Mouse (Mus musculus): ENCODE measurements around the gene Trappc5.

Trappc5 gene

DNA sequence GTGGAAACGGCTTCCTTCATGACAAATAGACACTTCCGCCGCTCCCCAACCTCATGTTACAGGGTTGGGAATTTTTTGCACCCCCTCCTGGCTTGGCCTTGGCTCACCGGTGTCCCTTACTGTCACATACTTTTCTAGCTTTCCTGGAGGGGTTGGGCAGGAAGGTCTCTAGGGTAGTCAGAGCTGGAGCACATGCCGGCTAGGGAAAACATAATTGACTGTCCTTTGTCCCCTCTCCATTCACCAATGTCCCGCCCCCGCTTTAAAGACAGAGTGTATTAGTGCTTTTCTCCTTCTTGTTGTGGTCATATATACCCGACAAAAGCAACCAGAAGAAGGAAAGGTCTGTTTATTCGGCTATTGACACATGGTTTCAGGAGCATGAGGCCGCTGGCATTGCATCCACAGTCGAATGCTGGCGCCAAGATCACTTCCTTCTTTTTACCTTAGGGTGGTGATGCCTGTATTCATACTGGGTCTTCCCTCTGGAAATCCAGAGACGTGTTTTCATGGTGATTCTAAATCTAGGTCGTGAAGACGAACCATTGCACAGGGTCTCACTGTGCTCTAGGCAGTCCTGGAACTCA lies 987 bp downstream of the Trappc5 start:
- DNase-seq (ENCODE audit: low spot score in 2 of 2): peak in 1 of 2 experiments; percentile 16

DNA sequence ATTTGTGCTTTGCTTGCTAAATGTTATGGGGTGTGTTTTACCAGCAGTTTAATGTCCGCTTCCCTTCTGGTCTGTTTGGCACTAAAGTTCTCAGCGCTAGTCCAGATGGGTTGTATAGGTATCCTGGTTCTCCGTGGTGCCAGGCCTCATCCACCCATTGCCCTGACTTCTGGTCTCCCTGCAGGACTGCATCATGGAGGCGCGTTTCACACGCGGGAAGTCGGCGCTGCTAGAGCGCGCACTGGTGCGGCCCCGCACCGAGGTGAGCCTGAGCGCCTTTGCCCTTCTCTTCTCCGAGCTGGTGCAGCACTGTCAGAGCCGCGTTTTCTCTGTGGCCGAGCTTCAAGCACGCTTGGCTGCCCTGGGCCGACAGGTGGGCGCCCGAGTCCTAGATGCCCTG lies 2.7 kb downstream of the Trappc5 start:
- no peak for DNase-seq (ENCODE audit: low spot score in 2 of 2)

DNA sequence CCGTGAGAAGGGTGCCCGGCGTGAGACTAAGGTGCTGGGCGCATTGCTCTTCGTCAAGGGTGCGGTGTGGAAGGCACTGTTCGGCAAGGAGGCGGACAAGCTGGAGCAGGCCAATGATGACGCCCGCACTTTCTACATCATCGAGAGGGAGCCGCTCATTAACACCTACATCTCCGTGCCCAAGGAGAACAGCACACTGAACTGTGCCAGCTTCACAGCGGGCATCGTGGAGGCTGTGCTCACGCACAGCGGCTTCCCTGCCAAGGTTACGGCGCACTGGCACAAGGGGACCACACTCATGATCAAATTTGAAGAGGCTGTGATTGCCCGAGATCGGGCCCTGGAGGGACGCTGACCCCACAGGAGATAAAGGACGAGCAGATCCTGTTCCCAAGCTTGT lies 3.1 kb downstream of the Trappc5 start:
- no peak for DNase-seq (ENCODE audit: low spot score in 2 of 2)

DNA sequence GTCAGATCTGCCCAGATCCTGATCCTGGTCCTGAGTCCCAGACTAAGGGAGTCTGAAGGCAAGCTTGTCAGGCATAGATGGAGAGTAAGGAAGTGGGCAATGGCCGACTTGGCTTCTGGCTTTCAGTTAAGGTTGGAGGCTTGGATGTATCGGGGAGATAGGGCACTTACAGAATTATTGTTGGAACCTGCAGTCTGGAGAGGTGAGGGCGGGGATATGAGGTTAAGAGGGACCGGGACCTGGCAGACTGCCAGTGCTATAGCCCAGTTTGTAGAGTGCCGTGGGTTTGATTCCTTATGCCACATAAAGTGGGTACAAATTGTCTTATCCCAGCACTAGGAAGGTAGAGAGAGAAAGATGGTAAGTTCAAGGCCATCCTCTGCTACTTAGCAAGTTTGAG lies 3.6 kb downstream of the Trappc5 start:
- no peak for DNase-seq (ENCODE audit: low spot score in 2 of 2)

DNA sequence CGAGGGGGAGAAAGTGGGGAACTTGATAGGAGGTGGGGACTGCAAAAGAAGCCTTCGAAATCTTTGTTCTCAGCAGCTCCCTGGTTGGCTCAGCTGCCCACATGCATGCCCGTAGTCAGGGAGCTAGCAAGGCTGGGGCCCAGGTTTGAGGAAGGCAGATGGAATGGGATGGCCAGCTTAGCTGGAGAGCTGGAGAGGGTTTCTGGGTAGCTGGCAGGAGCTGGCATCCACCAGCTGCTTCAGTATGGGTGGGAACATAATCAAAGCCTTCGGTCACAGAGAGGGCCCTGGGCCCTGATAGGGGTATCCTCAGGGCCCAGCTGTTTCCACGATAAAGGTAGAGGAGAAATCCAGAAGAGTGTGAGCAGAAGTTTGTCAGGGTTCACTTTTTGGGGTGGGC lies 6.3 kb downstream of the Trappc5 start:
- no peak for DNase-seq (ENCODE audit: low spot score in 2 of 2)

DNA sequence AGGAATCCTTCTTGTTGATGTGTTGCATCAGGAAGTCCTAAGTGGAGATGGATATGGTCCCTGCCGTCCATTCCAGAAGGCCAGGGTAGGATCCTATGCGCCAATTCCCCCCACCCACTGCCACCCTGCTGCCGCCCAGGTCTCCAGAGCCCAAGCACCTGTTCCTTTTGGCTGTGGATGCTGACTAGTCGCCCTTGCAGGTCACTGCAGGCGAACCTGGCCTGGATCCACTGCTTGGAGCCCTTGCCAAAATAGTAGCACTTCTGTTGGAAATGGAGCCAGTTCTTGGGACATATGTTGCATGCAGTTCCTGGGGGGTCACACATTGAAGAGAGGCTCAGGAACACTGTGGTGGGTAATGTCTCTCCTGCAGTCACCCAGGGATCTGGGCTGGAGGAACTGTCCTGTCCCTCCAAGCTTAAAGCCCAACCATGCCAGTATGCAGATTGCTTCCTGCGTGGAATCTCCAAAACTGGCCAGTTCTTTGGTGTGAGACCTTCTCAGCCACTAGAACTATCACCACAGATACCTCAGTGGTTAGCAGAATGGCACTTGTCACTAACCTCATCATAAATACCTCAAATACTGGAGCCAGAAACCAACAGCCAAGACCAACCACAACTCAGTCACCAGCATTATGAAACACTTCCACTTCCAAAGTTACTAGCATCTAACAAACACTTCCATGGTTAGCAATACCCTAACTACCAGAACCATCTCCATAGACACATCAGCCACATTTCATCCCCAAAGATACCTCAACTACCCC lies 7.5 kb downstream of the Trappc5 start:
- no peak for DNase-seq (ENCODE audit: low spot score in 2 of 2)

DNA sequence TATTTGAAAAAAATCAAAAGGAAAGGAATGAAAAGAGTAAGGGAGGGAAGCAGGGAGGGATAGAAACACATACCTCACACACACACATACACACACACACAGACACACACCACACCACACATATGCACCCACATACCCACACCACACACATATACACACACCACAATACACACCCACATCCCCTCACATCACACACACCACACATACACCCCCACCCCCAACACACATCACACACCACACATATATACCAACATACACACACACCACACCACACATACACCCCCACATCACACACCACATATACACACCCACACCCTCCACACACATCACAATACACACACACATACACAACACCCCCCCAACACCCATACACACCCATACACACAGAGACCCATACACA lies 8.4 kb downstream of the Trappc5 start:
- no peak for DNase-seq (ENCODE audit: low spot score in 2 of 2)

DNA sequence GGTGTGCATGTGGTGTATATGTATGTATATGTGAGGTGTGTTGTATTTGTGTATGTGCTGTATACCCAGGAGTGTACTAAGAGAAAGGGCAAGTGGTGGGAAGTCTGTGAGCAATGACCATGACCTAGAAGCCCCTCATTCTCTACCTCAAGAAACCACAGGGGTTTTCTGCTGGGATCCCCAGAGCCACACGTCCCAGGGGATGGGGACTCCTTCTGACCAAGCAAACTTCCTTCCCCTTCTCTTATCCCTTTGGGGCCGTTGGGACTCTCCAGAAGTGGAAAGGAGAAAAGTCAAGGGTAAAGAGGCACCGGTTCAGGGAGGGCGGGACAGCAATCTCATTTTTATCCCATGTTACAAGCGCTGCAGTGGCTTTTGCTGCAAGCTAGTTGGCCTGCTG lies 9.3 kb downstream of the Trappc5 start:
- no peak for DNase-seq (ENCODE audit: low spot score in 2 of 2)

DNA sequence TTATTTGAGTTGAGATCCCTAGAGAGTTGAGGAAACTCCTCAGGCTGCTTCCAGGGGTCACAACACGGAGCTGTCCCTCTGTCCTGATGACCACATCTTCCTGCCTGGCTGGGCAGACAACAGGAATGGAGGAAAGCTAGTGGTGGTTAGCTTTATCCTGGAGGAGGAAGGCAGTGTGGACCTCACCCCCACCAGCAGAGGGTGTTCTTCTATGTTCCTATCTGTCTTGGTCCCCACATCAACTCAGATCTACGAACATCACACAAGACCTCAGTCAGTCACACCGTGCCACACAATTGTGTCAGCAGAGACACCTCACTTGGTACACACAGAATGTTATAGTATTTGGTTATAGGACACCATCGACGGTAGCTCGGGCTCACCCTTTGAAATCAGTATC lies 11.4 kb downstream of the Trappc5 start:
- no peak for DNase-seq (ENCODE audit: low spot score in 2 of 2)

DNA sequence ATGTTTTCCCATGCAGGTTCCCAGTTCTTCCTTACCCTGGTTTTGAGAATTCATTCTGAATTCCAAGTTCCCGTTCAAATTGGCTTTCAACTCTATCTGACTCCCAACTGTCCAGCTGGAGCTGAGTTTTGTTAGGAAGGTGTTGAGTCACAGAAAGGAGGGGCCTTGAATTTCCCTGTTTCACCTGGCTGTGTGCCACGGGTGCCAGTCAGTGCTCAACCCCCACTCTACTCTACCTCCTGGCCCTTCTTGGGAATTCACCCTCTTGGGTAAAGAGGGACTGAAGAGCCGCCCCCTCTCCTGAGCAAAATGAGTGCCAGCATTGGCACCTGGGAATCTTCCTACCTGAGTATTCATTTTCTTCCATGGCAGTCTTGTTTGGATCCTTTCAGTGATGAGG lies 14.7 kb downstream of the Trappc5 start:
- no peak for DNase-seq (ENCODE audit: low spot score in 2 of 2)

DNA sequence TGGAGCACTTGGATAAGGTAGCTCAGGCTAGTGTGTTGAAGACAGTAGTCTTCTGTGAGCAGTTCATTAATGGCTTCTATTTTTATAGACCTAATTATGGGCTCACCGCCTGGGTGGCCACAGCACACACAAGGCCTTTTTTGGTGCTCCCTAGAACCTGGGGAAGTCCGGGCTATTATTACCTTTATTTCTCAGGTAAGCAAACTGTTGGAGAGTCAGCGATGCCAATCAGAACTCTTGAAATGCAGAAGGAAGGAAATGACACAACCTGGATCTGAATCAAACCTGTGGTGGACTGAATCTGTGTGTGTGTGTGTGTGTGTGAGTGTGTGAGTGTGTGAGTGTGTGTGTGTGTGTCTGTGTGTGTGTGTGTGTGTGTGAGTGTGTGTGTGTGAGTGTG lies 18.0 kb downstream of the Trappc5 start, which contains the start of gene Fcer2a:
TSS of gene Fcer2a (minus strand) at position 55 of the 400 bp plus-strand sequence.
- no peak for DNase-seq (ENCODE audit: low spot score in 2 of 2)

DNA sequence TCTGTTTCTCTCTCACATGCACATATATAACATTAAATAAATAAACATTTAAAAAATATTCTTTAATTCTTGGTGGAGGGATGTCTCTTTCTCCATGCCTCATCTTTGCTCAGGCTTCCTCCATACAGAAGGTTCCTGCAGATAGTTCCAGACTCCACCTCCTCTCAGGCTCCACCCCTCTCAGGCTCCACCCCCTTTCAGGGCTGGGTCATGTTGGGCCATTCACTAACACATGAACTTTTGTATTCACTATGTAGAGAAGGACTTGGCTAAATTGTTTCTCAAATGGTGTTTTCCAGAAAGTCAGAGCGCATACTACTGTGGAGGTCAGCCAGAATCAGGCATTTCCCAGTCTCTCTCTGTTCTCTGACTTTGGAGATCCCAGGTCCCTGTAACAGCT lies 25.4 kb downstream of the Trappc5 start:
- no peak for DNase-seq (ENCODE audit: low spot score in 2 of 2)

DNA sequence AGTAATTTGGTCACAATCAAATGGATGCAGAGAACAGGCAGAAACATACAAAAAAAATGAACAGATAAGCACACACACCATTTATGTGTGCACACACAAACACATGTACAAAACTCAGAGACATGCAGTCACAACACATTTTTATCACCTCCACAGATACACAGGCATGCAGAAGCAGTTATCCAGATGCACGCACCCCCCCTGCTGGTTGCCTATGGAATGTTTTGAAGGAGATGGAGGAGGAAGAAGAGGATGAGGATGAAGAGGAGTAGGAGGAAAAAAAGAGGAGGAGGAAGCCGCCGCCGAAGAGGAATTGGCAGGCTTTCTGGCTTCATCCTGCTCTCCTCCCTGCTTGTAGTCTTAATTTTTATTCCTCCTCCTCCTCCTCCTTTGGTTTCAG lies 29.6 kb downstream of the Trappc5 start:
- peak; percentile 41 for DNase-seq (ENCODE audit: low spot score in 2 of 2)

DNA sequence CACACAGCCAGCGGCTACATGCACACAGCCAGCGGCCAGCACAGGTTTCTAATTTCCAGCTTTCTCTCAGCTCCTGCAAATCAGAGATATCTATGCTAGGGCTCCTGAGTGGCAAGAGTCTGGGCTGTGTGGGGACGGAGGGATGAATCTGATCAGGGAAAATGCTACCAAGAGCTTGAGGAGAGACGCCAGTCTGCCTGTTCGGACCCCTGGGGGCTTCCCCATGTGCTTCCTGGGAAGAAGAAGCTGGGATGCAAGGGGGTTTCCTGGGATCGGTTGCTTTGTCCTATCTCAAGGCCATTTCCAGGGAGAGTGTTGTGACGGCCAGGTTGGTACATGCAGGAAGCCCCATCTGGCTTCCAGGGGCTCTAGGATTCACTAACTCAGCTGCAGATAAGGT lies 31.5 kb downstream of the Trappc5 start:
- DNase-seq (ENCODE audit: low spot score in 2 of 2): no peak

DNA sequence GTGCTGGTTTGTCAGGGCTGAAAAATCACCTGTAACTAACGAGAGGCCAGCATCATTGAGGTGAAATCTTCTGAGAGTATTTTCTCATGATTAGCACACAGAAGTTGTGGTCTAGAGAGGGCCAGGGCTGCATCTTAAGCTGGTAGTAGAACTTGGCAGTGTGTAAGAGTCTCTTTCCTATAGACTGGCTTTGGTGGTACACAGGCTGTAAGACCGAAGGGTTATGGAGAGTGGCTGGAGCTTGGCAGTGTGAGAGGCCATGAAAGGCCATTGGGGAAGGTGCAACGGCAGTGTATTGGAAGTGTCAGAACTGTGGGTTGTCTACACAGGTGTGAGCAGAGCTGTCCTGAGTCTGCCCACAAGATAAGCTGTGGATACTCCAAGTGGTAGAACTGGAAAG lies 34.2 kb downstream of the Trappc5 start:
- no peak for DNase-seq (ENCODE audit: low spot score in 2 of 2)

DNA sequence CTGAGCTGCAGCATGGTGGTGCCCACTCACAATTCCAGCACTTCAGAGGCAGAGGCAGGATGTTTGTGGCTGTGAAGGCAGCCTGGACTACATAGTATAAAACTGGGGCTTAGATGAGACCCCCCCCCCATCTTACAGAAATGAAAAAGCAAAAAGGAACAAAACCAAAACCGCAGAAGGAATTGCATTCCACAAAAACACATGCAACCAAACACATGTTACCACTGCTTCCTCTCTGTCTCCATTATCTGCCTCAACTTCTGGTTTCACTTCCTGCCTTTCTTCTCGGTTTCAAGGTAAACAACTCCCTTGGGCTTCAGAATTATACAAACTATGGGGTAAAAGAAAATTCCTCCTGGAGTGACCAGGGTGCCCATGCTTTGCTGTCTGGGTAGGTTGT lies 35.5 kb downstream of the Trappc5 start:
- no peak for DNase-seq (ENCODE audit: low spot score in 2 of 2)

DNA sequence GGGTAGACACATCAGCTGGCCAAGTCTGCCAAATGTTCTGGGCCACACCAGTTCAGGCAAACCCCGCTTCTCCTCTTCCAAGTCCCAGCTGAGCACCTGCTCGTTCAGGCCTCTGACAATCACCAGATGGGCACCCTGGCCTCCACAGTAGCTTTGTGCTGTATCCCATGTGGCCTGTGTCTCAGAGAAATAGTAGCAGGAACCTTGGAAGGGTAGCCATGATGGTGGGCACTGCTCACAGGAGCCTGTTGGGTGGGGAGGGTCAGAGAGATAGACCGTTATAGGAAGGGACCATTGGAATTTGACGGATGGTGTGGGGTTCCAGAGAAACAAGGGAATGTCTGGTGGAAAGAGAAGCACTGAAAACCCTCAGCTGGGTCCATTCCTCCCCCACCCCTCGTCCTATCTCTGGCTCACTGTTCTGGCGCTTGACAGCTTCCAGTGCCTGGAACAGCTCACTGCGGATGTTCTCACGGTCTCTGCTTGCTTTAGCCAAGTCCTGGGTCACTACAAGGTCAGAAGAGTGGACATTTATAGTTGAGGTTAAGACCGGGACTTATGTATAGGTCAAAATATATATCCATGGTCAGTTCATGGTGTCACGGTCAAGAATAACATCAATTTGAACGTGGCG lies 41.3 kb downstream of the Trappc5 start:
- DNase-seq (ENCODE audit: low spot score in 2 of 2): no peak

DNA sequence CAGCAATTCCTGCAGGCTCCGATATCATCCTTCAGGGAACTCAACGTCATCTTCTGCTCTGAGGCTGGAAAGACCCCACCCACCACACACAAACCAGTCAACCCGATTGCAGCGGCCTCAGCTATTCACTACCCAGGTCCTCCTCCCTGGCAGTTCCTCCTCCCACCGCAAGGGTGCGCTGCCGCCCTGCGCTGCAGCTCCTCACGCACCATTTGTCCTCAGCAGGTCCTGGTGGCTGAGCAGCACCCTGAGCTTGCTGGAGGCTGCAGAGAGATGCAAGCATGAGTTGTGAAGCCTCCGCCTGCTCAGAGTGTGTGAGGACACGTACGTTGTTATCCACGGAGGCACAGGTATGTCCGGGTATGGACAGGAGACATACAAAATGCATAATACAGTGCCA lies 42.5 kb downstream of the Trappc5 start:
- DNase-seq (ENCODE audit: low spot score in 2 of 2): peak; percentile 64 to 69

DNA sequence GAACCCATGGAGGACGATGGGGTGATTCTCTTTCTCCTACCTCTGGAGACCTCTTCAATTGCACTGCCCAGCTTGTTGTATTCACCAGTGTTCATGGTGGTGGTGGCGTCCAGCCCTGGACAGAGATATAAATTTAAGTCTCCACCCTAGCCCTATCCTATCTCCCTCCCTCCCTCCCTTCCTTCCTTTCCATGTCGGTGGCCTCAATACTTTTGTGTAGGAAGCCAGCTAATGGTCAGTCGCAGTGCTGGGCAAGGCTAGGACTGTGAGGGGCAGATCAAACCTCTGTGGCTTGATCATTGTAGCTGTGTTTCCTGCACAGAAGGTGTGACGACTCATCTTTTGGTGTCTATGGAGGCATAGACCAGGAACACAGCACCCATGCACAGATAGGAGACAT lies 44.5 kb downstream of the Trappc5 start, which contains the start of gene Clec4g:
TSS of gene Clec4g (minus strand) at position 101 of the 400 bp plus-strand sequence.
- no peak for DNase-seq (ENCODE audit: low spot score in 2 of 2)

DNA sequence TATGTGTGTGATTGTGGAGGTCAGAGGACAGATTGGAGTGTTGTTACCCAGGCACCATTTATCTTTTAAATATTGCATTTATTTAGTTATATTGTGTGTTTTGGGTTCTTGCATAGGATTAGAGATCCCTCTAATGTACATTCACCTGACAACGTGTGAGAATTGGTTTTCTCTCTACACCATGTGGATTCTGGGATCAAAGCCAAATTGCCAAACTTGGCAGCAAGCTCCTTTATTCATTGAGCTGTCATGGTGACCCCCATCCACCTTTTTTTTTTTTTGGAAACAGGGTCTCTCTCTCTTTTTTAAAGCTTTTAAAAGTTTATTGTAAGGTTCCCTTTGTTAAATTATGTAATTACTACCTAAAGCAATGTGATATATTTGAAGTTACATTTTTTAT lies 44.9 kb downstream of the Trappc5 start:
- DNase-seq (ENCODE audit: low spot score in 2 of 2): no peak

Measured in right cerebral cortex, adult 2 months (tissue).